Mouse (Mus musculus): ENCODE results near the gene Crat.

Crat gene

DNA sequence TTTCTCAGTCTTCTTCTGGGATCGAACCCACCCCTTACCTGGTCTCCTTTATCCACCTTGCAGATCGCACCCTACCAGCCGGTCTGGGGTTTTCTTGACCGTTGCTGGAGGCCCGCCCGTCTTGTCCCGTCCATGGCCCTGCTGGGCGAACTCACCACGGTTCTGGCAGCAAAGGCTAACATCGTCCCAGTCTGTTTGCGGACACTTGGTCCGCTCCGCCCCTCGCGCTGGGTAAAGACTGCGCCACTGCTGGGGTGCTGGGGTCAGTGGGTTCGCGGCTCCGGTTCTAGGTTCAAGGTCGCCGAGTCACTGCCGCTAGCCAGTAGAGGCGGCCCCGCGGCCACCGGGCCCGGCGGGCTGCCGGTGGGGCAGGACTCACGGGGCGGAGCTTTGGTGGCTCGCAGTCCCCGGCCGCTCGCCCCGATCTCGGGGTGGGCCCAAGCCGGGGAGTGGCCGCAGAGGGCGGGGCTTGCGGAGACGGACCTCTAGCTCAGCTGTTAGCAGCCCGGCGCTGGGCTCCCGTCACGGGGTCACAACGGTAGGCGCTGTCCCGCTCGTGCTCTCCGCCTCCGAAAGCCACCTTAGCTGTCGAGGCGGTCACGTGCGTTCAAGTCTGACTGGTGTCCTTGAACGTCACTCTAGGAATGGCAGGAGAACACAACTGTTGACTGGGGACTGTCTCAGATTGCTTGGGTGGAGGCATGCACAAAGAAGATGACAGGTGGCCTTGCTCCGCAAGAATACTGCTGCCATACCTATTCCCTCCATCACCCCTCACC lies at the start of gene Crat:
Crat (minus strand) TSS at position 657 of the 779 bp plus-strand sequence.
- peak; percentile 72 to 81 for DNase-seq

DNA sequence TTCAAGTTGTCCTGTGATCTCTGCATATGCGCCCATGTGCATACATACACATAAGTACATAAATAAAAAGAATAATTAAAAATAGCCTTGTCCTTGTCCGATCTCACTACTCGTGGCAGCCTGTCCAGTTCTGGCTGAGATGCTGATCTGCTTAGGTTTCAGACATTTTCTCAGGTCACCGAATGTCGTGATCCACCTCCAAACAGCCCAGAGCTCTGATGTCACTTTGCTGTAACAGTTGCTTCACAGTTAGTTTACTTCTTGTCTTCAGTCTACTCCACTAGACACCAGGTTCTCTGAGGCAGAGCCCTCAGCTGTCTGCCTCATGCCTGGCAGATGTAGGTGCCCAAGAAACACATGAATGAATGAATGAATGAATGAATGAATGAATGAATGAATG lies 48.8 kb upstream of the Crat start:
- DNase-seq: no peak

DNA sequence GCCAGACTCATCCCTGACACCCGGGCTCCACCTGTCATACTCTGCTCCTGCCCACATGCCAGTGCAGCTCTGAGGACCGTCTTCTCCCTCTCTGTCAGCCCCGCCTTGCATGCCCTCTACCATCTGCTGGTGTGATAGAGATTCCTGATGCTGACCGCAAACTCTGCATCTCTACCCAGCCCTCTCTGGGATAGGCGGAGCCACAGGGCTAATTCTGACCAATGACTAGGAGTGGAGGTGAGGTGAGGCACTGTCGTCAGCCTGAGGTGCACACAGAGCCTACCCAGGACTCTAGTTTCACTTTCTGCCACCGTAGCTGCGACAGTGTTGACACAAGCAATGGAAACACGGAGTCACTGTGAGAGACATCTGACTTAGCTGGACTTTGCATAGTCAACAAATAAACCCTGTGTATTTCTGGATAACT lies 48.3 kb upstream of the Crat start:
- peak; percentile 62 to 80 for DNase-seq

DNA sequence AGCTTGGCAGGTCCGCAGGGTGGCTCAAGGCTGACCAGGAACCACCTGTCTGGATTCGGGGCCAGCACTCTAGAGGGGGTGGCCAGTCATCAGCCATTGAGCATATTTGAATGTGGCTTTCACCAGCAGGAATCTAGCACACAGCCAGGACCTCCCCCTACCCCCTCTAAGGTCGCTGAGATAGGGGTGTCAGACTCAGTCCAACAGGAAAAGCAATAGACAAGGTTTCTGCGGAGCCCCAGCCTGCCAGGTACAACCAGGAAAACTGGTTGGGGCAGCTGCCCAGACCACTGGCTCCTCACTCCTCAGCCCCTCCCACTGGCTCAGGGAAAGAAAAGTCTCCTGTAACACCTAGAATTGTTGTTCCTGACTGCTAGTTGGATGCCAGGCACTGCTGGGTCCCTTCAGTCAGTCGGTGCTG lies 47.7 kb upstream of the Crat start:
- no peak for DNase-seq

DNA sequence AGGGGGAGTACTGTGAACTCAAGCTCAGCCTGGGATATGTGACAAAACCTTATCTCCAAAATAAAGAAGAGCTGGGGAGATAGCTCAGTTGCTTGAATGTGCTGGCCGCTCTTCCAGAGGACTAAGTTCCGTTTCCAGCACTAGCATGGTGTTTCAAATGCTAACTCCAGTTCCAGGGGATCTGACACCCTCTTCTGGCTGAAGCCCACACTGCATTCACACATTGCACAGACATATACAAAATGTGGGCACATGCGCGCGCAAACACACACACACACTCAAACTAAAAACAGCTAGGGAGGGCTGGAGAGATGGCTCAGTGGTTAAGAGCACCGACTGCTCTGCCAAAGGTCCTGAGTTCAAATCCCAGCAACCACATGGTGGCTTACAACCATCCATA lies 43.6 kb upstream of the Crat start:
- no peak for DNase-seq

DNA sequence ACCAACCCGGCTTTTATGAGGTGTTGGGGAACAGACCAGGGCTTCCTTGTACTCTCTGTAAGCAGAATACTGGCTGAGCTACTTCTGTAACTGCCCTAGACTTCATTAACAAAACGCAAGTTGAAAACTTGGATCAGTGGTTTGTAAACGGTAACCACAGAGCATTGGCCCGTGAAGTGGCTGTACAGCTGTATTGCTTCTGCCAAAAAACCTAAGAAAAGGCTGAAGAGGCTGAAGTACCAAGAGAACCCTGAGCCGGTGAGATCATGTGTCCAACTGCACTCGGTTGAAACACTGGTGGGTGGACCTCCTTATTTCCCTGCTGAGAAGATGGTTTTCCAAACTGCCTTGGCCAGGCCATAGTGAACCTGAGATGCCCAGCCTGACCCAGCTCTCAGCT lies 42.7 kb upstream of the Crat start:
- no peak for DNase-seq

DNA sequence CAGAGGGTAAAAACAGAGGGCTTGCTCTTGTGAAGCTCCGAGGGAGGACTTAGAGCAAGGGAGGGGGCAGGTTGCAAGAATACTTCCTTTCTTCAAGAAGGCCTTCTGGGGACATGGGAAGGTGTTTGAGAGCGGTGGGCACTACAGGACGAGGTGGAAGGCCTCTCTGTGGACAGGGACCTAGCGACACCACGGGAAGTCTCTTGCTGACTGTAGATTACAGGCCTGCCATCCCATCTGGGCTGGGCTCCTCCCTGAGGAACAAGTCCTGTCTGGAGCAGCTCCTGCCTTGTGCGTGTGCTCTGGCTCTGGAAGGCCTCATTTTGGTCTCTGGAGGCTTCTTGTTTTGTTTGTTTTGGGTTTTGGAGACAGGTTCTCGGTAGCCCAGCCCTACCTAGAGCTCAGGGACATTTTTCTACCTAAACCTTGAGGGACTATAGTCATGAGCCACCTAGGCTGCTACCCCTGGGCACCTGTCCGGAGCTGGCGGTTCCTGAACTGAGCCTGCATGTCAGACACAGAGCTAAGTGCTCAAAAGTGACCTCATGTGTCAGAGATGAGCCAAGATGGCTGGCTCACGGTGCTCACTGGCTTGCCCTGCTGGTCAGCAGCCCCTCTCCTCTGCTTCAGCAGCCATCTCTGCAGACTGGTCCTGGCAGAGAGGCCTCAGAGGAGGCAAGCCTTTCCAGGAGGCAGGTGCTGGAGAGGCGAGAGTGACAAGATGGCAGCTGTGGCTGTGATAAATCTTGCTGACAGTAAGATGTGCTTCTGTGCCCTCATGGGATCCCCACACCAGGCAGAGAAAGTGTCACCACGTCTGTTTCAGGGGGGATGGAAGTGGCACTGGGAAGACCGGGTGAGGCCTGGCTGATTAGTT lies 40.7 kb upstream of the Crat start:
- DNase-seq: no peak

DNA sequence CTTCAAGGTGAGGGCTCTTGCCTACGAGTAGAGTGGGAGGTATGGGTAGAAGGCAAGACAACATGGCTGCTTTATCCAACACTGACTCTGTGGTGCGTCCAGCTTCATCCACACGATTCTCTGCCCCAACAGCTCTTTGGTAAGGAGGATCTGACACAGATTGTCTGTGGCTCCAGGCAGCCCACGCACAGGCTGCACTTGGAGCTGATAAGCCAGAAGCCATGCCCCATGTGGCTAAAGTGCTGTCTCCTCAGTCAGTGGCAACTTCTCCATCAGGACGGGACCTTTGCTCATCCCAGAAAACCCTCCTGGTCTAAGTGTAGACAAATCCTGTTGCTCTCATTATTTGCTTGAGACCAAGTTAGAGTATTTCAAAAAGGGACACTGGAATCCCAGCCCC lies 39.0 kb upstream of the Crat start:
- DNase-seq: no peak

DNA sequence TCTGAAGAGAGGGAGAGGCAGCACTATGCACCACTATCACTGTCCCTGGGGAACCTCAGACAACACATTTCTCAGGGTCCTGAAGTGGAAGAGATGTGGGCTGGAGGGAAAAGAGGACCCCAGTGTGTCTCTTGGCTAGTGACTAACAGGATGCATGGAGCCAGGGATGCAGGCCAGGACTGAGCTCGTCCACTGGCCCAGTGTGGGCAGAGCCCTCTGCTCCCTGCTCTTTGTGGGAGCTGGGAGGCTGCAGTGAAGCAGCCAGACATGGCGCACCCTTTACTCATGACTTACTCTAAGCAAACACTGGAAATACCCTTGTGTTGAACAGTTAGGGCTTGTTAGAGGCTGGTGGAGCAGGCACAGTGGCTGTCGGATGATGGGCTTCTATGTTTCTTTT lies 38.0 kb upstream of the Crat start:
- DNase-seq: no peak

DNA sequence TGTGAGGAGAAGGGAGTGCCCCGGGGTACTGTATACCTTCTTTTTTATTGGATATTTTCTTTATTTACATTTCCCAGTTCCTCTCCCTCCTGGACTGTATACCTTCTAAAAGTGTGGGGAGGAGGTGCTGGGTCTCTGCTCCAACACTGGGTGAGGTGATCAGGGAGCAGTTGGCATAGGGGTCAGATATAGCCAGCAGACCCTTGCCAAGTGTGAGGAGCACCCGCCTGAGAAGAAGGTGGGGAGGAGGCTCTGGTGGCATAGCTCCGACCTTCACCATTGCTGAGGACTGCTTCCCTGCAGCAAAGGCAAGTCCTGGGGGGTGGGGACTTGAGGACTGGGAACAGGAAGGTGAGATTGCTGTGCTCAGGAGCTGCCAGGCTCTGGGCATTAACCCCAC lies 35.9 kb upstream of the Crat start:
- DNase-seq: no peak

DNA sequence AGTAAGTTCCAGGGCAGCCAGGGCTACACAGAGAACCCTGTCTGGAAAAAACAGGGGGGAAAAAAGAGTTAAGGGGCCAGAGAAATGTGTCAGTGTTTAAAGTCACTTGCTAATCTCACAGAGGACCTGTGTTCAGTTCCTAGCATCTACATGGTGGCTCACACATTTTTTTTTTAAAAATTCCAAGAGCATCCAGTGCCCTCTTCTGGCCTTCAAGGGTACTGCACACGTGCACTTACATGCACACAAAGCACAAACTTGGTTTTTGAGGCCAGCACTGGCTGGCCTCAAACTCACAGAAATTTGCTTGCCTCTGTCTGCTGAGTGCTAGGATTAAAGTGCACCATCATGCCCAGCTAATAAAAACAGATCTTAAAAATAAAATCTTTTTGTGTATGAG lies 34.9 kb upstream of the Crat start:
- DNase-seq: no peak

DNA sequence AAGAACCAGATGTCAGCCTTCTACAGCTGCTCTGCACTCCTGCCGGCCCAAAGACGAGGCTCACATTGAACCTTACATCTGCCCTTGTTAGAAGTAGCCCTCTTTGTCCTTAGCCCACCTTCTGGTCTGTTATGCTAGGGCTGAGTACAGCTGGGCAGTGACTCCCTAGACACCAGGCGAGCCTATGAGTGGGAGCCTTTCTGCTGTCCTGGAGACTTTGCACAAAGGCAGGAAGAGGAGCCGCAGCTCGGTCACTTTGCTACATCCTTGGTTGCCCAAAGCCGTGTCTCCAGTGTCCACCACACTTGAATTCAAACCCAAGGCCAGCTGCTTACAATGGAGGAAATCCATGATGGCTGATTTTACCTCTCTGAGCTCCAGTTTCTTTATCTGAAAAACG lies 32.8 kb upstream of the Crat start:
- DNase-seq: no peak

DNA sequence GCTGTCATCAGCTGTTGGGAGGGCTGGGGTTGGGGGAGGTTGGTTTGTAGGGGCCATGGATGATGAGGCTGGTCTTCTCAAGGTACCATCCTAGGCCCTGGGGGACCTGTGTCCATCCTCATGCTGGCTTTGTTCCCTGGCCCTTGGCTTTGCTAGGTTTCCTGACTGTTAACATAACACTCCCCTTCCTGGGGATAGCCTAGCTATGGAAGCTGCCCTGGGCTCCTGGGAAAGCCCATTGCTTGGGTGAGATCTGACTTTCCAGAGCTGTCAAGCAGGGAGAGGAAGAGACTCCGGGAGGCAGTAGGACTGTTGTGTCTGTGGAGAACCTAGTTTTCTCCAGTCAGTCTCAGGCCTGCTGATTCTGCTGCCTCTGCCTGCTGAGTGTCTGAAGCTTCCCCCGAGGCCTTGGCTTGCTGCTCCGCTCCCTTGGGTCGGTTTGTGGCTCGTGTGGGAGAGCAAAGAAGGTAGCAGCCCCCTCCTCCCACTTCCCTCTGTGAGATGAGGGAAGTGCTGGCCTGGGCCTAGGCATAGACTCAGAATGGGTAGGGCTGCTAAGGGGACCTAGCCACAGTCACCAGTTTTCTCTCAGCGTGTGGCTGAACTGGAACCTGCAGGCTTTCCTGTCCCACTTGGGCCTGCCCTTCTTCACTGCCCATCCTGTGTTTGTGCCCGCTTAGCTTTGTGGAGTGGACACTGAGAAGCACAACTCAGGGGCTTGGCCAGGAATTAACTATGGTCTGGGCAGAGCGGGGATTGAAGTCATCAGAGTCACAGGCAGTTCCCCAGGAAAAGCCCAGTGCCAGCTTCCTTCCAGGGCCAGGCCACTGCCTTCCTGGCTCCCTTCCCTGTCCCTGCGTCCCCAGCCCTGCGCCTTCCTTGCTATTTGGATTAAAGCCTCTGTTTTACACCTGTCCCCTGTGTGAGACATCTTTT lies 31.5 kb upstream of the Crat start:
- no peak for DNase-seq

DNA sequence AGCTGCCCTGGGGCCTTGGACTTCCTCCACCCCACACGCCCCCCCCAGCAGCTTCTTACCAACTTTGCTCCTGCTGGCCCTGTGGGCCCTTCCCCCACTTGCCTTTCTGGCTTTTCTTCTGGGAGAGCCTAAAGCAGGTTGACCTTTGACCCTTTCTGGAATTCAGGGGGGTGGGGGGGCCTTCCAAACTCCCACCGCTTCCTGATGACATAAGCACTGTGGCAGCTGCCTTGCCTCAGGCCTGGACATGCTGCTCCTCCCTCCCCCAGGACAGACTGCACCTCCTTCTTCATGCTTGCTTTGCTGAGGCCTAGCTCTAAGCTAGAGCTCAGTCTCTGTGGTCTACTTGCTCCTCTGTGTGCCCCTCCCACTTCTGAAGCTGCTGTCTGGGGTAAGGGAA lies 29.7 kb upstream of the Crat start:
- DNase-seq: no peak

DNA sequence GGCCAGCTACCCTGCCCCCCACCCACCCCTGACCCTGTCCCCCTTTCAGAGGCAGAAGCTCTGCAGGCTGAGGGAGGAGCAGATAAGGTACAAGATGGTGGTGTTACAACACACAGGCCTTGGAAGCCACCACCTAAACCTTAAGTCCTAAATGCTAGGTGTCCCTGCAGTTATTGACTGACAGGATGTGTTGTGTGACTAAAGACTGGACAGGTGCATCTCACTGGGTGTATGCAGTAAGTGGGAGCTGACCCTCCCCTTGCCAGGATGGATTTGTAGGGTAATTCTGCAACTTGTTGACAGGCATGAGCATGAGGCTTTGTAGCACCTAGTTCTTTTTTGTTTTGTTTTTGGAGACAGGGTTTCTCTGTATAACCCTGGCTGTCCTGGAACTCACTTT lies 28.8 kb upstream of the Crat start:
- no peak for DNase-seq

DNA sequence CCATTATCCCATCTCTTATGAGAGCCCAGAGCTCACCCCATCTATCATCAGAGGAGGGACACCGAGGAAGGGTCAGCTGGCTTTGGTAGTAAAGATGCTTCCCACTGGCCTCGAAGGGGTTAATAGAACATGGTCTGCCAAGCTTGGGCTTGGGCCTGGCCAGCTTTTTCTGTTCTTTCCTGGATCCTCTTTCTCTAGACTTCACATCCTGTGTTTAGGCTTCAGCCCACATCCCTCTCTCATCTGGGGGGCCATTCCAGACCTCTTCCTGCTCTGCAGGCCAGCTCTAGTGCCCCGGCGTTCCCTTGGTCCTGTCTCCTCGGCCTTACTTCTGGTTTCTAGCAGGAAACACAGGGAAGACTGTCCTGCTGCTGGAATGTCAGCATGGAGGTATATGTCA lies 28.4 kb upstream of the Crat start:
- no peak for DNase-seq

DNA sequence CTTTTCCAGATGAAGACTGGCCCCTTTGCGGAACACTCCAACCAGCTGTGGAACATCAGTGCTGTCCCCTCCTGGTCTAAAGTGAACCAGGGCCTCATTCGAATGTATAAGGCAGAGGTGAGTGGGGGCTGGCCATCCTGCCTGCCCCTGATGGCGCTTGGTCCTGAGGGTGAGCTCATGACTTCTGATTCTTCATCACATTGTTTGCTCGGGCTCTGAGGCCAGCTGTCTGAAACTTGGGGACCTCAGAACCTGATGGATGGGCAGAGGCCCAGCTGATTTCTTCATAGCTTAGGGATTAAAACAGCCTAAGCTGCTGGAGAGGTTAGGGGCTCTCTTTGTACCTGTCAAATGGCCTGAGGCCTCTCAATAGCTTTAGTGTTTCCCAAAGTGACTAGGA lies 27.7 kb upstream of the Crat start:
- no peak for DNase-seq

DNA sequence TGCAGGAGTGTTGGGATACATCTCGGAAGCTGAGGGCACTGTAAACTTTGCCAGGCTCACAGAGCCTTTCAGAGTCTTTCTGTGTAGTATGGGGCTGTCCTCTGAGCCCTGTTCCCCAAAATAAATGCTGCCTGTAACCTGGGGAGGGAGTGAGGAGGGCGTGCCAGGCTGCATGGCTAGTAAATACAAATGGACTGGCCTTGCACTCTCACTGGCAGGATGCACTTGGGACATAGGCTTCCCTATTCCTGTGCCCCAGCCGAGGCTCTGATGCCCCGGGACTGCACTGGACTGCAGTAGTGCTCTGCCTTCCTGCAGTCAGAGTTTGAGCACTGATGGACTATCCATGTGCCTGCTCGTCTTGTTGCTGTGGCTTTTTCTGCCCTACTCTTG lies 26.9 kb upstream of the Crat start:
- no peak for DNase-seq

DNA sequence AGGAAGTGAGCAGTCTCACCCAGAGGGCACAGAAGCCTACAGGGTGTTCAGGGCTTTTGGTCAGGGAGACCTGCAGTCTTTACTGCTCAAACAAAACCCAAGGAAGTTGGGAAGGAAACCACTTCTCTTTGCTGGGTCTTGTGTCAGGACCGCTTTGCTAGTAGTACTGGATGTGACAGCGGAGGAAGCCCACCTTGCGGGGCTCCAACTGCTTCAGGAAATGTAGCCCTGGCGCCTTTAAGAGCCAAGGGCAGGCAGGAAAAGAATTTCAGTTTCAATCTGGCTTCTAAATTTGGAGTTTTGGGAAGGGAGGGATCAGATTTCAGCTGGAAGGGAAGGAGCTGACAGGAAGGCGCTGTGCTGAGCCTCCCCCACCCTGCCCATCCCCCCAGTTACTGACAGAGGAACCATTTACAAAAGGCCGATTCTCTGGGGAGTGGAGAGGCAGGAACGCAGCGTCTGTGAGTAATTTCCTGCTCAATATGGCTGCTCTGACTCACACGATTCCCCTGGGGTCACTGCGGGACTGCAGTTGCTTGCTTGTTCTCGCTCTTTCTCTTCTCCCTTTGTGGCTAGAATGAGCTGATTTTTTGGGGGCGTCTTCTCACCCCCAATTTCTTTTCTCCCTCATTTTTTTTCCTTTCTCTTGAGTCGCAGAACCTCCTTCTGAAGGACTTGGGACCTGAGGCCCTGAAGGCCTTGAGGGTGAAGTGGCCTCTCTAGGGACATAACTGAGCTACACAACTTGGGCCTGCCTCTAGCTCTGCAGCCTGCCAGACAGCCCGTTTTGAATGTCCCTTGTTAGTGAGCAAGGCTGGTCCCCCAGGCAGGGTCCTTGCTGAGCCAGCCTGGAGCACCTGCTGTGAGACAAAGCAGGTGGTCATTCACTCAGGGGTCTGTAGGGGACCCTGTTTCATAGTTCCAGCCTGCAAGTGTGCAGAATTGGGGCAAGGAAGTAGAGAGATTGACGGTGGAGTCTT lies 26.2 kb upstream of the Crat start:
- DNase-seq: peak; percentile 39 to 51

DNA sequence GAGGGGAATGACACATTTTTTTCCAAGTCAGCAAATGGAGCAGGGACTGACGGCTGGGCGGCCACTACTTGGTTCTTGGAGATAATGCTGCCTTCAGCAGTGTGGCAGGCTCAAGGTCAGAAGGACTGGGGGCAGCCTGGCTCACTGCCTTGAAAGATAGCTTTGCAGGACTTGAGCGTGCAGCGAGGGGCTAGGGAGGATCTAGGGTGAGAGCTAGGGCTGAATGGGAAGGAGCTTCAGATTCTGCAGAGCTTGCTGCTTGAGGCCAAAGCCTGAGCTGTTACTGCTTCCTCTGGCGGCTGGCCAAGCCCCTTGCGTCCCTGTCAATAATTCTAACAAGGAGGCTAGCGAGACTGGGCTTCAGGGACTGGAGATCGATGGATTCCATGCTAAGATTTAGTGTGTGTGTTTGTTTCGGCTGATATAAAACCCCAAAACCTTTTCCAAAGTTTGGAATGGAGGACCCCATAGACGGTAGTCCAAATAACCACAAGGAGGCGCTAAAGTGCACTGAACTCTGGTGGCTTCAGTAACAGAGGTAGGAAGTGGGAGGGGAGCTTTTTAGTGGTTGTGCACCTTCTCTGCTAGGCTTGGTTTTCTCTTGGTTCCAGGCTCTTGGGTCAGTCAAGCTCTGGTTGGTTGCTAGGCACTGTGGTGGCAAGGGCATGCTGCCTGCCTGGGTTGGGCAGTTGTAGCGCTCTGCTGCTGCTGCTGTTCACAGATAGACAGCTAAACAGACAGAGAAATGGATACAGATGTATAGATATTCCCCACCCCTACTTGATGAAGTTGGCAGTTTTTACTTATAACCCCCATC lies 25.3 kb upstream of the Crat start:
- DNase-seq: peak; percentile 47 to 53

DNA sequence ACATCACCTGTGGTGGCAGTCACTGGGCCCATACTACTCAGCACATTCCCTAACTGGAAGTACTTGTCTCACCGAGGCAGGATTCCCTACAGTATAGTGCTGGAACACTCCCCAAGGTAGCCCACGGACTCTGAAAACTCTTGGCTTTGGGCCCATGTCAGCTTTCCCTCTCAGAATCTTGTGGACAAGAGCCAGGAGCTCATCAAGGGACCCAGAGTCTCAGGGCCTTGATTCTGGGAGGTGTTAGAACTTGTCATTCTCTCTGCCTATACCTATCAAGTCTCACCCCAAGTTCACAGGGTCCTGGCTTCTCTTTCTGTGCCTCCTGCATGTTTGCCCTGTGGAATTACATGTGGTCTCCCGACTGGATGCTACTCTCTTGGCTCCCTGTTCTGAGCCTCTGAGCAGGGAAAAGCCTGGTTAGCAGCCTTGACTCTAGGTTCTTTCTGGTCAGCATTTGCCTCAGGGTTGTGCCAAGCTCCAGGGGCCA lies 24.6 kb upstream of the Crat start:
- no peak for DNase-seq
